Mouse (Mus musculus) forebrain, embryonic 16.5 days (tissue): ENCODE data around the gene Cd46. TPM values are rescaled to one million over a fixed set of nuclear protein-coding genes. Genes with fewer than 3 reads are reported as not detected.

ENCODE experiments used
- ATAC-seq: fragments of 200-750 bp; cut with Nextera tagmentation; 2 replicates; pipeline ENCODE4 v1.8.0; 2017; ENCODE audit warnings: mild to moderate bottlenecking, moderate library complexity
- H3K27ac ChIP-seq: fragments of 300-500 bp; sonication (generic); 2 replicates; pipeline ENCODE4 v1.5.1; 2014; ENCODE audit warnings: low read length, control low read depth
- H3K27me3 ChIP-seq: fragments of 300-500 bp; sonication (generic); replicated peaks from 2 replicates; pipeline ENCODE4 v1.6.1; 2014; ENCODE audit warnings: low read length; ENCODE audit not compliant: control insufficient read depth, insufficient read depth
- H3K36me3 ChIP-seq: fragments of 300-500 bp; sonication (generic); 2 replicates; pipeline ENCODE4 v1.6.1; 2014; ENCODE audit not compliant: control insufficient read depth, insufficient read depth
- H3K4me1 ChIP-seq: fragments of 300-500 bp; sonication (generic); replicated peaks from 2 replicates; pipeline ENCODE4 v1.6.1; 2014; ENCODE audit warnings: low read length; ENCODE audit not compliant: control insufficient read depth, insufficient read depth
- H3K4me2 ChIP-seq: fragments of 300-500 bp; sonication (generic); 2 replicates; pipeline ENCODE4 v1.6.1; 2014; ENCODE audit warnings: mild to moderate bottlenecking, low read length, control low read depth
- H3K4me3 ChIP-seq: fragments of 300-500 bp; sonication (generic); replicated peaks from 2 replicates; pipeline ENCODE4 v1.5.1; 2014; ENCODE audit warnings: mild to moderate bottlenecking, low read length, control low read depth
- H3K9ac ChIP-seq: fragments of 300-500 bp; sonication (generic); replicated peaks from 2 replicates; pipeline ENCODE4 v1.6.1; 2014; ENCODE audit warnings: low read depth, low read length, control low read depth
- H3K9me3 ChIP-seq: fragments of 300-500 bp; sonication (generic); 2 replicates; pipeline ENCODE4 v1.6.1; 2016; ENCODE audit warnings: low read length; ENCODE audit not compliant: control insufficient read depth
- WGBS: fragments of 180-500 bp; shearing (Covaris S2); extraction: QIAGEN DNeasy Blood & Tissue Kit; methylation state at CpG from one replicate; pipeline ENCODE4 v1.1.7; 2014; 5-methylcytosine and 5-hydroxymethylcytosine counted together
- microRNA counts: library from miRNA; unstranded; fragments of <30 nt; microRNA quantifications from one replicate; lab custom pipeline; 2016
- microRNA-seq: library from miRNA; unstranded; fragments of <30 nt; microRNA quantifications from one replicate; pipeline ENCODE4, GENCODE M21; 2017
- polyA plus RNA-seq: library from polyadenylated mRNA; unstranded; fragments of >200 nt; fragmentation: Nextera tagmentation; extraction: Ambion mirVana; gene quantifications from 2 replicates; pipeline ENCODE4 v1.2.1, GENCODE M21; 2015

The Cd46 gene
- polyA plus RNA-seq, 1 experiment from 2014 or later = 2.1 TPM

DNA sequence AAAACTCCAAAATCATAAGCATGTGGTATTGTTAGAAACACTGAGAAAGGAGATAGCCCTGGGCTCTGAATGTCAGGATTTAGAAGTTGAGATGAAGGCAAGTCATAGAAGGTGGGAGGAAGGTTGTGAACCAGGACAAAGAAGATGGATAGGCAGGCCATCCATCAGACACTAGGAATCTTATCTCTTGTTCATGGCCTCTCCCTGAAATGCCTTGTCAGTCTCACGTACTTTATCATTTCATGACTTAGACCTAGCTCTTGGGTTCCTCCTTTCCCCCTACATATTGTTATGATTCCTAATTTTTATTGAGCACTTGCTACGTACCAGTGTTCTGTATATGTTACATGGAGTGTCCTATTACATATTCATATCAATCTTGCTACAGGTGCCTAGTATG, 100.4 kb downstream of the Cd46 start:
- H3K4me1 ChIP-seq = no peaks in the 10 kb centered on the region
- no peak overlapping the region for H3K4me2 ChIP-seq
- 96% methylated on average over 2 of the region's 2 CpGs for WGBS
- no peak for ATAC-seq
- no peak overlapping the region for H3K27ac ChIP-seq
- no peak overlapping the region for H3K4me3 ChIP-seq
- no peaks in the 10 kb centered on the region for H3K36me3 ChIP-seq
- H3K9ac ChIP-seq = no peak overlapping the region
- H3K9me3 ChIP-seq = no peaks in the 10 kb centered on the region
- no peaks in the 10 kb centered on the region for H3K27me3 ChIP-seq

GRCm38 (mm10) chr1:194990976-194991375, 101.1 kb downstream of the Cd46 start:
- ATAC-seq = no peak
- H3K4me1 ChIP-seq = no peaks in the 10 kb centered on the region
- no peaks in the 10 kb centered on the region for H3K9me3 ChIP-seq
- no peaks in the 10 kb centered on the region for H3K36me3 ChIP-seq
- H3K9ac ChIP-seq = no peak overlapping the region
- no peak overlapping the region for H3K4me2 ChIP-seq
- H3K4me3 ChIP-seq = no peak overlapping the region
- WGBS = 89% methylated on average over 2 of the region's 2 CpGs
- no peaks in the 10 kb centered on the region for H3K27me3 ChIP-seq
- no peak overlapping the region for H3K27ac ChIP-seq

DNA sequence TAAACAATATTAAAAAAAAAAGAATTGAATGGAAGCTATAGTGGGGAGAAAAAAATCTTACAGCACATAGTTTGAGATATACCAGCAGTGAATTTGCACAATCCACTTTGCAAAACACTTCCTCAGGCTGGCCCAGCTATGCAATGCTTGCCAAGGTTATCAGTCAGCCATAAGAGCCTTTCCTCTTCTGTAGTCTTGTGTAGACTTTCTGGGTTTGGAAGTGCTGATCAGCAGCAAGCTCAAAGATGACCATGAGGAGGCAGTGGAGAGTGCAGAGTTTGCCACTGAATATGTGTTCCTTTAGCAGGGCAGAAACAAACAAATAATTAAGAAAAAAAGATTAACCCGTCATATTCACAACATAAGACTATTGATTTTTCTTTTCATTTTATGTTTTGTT, 103.0 kb downstream of the Cd46 start:
- H3K27ac ChIP-seq = no peak overlapping the region
- no peaks in the 10 kb centered on the region for H3K4me1 ChIP-seq
- H3K9ac ChIP-seq = no peak overlapping the region
- no peaks in the 10 kb centered on the region for H3K27me3 ChIP-seq
- H3K9me3 ChIP-seq = no peaks in the 10 kb centered on the region
- H3K36me3 ChIP-seq = no peaks in the 10 kb centered on the region
- WGBS = 95% methylated on average over 1 of the region's 1 CpGs
- no peak overlapping the region for H3K4me3 ChIP-seq
- no peak overlapping the region for H3K4me2 ChIP-seq
- ATAC-seq = no peak

MicroRNAs encoded within 50 kb of the gene (microRNA counts, 519-probe panel; counts per million panel counts)
- microRNA mmu-miR-29b (lab: Ali Mortazavi, UCI) (2,525 counts per million, percentile 62 among the panel's probes with 10 or more counts), microRNA mmu-miR-29c (lab: Ali Mortazavi, UCI) (3,206 counts per million, percentile 81 among the panel's probes with 10 or more counts)

Small RNA genes within 50 kb of the gene (microRNA-seq; reads per million reads assigned to microRNA genes)
- 4.4 reads per million, percentile 19 among the genes with 10 or more reads in this experiment for gene Mir29b-2
- gene Mir29c = 134 reads per million, percentile 59 among the genes with 10 or more reads in this experiment

Other genes starting within 250 kb of the Cd46 start
- 25.7 and 30.5 TPM in 2 replicates for gene Cd34, start 153.4 kb downstream of the Cd46 start, polyA plus RNA-seq
- gene Cr1l, start 39.3 kb upstream of the Cd46 start, polyA plus RNA-seq = 43.8 and 47.4 TPM in 2 replicates
- 0.53 and 1.2 TPM in 2 replicates for gene Cr2, start 84.5 kb upstream of the Cd46 start, polyA plus RNA-seq